Mouse (Mus musculus): ENCODE measurements around the gene Cltc.
A peak's percentile ranks its signal among the peaks of the same experiment; 100 is the strongest.

The Cltc gene

DNA sequence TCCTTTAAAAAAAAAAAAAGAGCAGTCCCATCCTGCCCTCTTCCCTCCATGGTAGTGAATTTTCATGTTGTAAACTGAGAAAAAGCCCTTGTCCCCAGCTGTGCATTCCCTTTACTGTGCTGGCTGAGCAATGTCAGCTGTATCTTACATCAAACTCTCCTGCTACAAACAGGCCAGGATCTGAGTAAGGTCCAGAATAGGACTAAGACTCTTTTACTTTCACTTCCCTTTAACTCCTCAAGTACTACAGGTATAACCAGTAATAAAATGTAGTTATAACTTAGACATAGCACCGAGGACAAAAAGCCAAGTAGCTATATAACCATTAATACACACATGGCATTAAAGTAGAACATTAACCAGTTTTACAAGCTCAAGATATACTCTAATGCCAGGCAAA, 18.4 kb downstream of the Cltc start:
- no peak for DNase-seq (ENCODE audit: low read depth, low spot score)

DNA sequence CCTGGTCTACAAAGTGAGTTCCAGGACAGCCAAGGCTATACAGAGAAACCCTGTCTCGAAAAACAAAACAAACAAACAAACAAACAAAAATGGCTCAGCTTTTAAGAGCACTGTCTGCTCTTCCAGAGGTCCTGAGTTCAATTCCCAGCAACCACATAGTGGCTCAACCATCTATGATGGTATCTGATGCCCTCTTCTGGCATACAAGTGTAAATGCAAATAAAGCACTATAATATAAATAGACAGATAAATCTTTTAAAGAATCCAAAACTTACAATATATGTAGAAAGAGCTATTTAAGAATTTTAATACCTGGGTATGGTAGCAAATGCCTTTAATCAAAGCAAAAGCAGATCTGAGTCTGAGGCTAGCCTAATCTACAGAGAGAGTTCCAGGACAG, 19.1 kb downstream of the Cltc start:
- peak; percentile 41 for DNase-seq (ENCODE audit: low read depth, low spot score)

DNA sequence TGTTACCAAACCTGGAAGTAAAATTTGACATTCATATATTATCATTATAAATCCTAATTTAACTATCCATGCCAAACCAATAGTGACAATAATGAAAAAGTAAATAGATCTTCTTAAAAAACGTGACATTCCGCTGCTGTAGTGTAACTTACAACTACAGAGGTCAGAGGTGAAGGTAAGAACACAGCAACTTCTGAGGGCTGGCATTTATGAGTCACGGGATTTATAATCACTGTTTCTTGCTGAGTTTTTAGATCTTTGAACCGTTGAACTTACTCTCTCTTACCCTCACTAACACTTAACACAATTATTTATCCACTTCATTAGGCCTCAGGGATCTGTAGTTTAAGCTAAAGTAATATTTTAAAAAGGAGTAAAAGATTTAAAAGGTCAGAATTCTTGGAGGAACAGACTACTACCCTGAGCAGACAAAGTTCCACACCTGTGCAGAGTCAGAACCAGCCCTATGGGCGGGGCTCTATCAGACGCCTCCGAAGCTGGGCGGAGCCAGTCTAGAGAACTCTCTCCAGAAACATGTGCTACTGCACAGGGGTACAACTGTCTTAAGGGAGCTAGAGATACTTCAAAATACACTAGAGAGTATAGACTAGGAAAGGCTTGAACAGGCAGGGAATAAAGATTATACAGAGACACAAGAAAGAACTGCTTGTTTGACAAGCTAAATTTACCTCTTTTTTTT, 19.9 kb downstream of the Cltc start:
- peak; percentile 72 for DNase-seq (ENCODE audit: low read depth, low spot score)

DNA sequence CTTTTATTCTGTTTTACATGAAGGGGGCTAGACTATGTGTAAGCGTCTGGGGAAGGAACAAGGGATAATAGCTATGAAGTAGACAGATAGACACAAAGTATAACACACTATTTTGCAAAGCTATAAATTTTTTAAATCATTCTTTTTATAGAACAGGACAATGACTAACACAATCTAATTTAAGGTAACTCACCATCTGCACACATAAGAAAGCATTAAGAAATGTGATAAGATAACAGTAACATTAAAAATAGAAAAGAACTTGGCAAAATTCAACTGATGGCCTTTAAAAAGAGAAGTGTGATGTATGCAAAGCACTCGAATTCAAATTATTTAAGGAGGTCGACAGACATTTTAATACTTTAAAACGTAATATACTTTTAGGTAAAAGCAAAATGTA, 22.4 kb downstream of the Cltc start:
- no peak for DNase-seq (ENCODE audit: low read depth, low spot score)

DNA sequence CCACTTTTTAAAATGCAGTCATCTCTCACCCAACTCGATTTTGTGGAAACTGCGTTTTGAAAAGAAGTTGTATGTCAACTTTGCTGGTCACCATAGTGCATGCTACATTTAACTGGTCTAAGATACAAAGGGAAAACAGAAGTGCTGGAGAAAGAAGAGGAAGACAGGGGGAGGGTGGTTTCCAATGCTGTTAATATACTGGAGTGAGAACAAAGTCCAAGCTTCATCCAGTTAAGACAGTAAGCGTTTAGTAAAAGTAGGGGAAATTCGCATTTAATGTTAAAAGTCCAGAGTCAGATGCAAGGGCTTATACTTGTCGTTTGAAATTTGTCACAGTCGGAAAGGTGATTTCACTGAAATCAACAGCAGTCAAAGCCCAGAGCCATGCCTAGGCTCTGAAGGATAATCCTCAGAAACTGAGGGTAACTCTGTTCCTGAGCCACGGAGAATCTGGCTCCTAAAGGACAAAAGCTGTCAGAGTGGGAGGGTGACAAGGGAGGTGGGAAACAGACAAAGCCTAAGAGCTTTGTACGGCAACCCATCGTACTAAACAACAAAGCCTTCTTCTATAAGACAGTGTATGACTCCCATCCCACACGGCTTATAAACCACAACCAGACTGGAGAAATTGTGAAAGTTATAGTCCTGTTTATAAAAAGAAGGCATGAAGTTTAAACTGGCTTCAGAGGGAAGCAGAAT, 23.0 kb downstream of the Cltc start:
- DNase-seq (ENCODE audit: low read depth, low spot score) = no peak

DNA sequence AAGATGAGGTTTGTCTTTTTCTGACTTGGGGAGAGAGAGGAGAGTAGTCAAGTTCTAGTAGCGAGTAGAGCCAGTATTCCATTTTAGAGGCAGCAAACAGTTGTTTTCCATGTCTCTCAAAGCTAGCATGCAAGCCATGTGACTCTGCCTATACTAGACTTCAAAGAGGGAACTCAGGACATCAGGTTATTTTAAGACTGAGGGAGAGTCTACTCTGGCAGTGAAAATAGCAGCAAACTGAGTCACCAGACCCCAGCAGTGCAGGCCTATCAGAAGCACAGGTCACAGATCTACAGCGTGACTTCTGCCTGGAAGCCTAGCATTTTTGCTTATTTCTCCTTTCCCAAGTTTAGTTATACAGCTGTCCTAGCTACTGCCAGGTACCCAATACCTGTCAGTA, 25.9 kb downstream of the Cltc start:
- DNase-seq (ENCODE audit: low read depth, low spot score) = no peak

DNA sequence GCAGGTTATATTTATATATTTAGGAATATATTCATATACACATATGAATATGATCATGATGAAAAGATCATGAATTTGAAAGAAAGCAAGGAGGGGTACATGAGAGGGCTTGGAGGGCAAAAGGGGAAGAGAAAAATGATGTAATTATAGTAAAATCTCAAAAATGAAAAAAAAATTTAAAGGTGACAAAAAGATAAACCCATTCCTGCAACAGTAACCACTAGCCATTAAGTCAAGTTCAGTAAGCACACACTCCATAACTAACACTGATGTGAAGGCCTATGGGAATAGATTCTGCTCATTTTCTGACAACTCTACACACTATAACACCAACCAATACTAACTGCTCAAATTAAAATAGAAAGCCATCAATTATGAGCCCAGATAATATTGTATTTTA, 31.8 kb downstream of the Cltc start:
- no peak for DNase-seq (ENCODE audit: low read depth, low spot score)

DNA sequence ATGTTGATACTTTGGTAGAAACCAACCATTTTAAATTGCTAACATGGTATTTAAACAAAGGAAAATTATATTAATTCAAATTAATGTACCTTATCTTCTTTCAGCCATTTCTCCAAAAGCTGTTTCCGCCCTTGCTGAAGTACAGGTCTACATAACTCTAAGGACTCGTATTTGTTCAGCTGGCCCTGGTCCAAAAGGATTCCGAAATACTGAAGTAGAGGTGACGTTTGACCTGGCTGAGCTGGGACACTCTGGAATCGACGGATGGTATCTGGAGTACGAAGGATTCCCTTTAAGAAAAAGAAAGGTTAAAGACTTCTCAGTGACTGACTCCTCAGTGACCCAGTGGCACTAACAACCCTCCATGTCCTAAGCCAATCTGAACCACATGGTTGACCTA, 32.4 kb downstream of the Cltc start:
- DNase-seq (ENCODE audit: low read depth, low spot score) = no peak

DNA sequence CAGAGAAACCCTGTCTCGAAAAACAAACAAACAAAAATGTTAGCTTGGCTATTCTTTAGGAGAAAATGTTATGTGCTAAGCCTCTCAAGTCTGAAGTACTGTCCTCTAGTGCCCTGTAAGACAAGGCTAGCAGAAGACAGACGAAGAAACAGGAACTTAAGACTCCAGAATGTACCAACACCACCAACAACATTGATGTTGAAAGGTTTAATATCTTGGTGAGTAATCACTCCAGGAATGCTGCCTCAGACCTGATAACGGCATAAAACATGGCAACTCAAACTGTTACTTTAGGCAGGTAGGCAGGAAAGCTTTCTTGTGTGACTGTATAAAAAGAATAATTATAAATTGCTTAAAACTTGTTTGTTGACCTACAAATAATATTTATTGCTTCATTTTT, 33.4 kb downstream of the Cltc start:
- DNase-seq (ENCODE audit: low read depth, low spot score) = no peak

DNA sequence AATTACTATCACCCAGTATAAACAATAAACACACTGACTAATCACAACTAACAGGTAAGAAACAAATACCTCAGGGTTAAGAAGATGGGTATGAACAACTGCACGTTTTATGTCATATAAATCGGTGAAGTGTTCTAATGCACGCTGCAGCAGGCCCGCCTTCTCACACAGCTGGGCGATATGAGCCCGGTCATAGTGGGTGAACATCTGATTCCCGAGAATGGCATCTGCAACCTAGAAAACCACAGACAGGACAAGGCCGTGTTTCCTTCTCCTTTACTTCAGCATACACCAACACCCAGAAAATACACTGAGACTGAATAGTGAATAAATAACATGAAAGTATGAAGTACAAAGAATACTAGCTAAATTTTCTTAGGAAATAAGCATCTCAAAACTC, 38.0 kb downstream of the Cltc start:
- DNase-seq (ENCODE audit: low read depth, low spot score) = no peak

DNA sequence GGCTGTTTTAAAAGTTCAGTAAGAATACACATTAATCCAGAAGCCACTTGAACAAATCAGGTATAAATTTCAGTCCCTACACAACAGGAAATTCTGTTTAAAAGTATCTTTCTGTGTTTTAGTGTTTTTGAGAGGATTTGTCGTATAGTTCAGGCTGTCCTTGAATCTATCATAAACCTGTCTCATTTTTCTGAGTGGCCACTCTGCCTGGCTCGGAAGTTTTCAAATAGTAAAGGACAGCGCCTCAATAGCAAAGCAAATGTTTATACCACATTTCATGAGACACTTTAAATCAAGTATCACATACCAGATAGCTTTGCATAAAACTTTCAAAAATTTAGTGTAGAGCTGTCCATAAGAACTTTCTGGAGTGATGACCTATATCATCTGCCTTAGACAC, 39.0 kb downstream of the Cltc start:
- no peak for DNase-seq (ENCODE audit: low read depth, low spot score)

DNA sequence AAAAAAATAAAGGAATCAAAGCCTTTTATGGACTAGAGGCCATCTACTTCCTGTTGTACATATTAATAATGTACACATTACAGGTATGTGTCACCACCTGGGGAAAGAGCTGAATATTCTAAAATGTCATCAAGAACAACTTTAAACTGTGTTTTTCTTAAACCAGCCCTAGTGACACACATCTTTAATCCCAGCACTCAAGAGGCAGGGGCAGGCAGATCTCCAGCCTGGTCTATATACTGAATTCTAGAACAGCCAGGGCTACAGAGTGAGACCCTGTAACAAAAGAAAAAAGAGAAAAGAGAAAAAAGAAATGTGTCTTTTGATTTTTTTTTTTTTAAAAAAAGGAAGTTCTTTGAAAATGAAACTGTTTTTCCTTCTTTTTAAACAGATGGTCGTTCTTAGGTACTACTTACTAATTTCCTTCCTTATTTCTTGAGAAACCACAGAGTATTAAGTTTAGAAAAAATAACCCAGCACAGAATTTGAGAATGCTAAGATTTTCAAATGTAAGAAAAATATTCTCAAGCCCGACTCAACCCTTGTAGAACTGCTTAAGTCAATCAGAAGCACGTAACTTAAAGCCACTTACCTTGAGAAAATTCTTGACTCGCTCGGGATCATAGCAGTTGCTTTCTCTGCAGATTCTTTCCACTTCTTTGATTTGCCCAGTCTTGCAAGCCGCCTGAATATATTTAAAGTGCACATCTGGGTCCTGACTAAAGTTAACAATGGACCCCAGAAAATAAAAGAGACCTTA, 39.9 kb downstream of the Cltc start:
- DNase-seq (ENCODE audit: low read depth, low spot score) = no peak

DNA sequence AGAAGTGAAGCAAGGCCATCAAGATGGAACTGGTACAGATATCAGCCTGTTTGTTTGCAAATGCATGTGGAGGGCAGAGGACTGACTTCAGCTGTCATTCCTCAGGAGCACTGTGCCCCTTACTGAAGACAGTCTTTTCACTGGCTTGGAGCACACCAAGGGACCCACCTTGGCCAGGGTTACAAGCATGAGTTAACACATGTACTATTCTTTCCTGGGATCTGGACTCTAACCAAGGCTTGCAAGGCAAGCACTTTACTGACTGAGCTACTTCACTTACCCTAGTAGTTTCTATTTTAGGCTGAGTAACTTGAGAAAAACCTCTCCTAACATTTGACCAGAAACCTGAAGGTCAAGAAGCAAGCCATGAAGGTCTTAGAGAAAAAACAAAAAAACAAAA, 42.8 kb downstream of the Cltc start:
- DNase-seq (ENCODE audit: low read depth, low spot score) = no peak

DNA sequence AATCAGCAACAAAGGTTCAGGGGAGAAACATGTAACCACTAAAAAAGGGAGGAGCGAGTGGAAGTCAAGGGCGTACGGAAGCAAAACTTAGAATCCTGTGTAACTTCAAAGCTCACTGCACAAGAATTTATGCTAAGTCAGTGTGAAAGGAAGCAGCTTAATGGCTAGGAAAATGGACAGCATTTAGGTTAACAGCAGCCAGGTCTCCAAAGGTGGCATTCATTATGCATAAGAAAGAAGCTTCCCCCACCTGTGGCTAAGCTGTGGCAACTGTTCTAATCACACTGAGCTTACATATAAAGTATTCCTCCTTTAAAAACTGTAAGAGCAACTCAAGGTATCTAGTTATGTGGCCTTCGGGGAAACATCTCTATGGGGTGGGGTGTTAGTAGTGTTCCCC, 56.2 kb downstream of the Cltc start:
- peak; percentile 98 for DNase-seq (ENCODE audit: low read depth, low spot score)

DNA sequence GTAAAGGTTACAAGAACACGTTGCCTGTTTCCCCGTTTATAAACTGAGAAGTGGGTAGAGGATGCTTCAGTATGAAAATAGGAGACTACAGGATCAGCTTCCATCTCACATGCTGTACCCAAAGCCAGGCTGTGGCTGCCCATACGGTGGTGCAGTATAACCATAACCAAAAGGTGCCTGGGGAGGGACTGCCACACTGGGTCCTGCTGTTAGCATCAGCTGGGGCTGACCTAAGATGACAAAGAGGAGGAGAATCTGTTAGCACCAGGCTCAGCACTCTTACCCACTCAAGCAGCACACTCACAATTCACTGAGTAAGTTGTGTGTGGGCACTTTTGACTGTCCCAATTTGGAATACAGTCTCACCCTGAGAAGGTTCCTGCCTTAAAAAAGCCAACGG, 61.9 kb downstream of the Cltc start:
- no peak for DNase-seq (ENCODE audit: low read depth, low spot score)

DNA sequence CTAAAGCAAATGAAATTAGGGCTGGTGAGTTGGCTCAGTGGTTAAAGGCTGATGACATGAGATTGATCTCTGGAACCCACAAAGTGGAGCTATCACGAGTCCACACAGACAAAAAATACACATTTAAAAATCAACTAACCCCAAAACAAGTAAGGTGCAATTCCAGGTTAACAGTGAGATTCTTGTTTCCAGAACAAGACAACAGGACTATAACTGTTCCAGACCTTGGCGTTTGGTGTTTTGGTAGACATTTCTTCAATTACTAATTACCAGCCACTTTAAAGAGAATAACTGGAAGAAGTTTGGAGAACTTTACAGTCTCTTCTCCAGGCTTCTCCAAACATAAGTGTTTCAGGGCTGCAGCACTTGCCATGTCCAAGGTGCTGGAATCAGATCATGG, 64.8 kb downstream of the Cltc start:
- DNase-seq (ENCODE audit: low read depth, low spot score) = no peak

DNA sequence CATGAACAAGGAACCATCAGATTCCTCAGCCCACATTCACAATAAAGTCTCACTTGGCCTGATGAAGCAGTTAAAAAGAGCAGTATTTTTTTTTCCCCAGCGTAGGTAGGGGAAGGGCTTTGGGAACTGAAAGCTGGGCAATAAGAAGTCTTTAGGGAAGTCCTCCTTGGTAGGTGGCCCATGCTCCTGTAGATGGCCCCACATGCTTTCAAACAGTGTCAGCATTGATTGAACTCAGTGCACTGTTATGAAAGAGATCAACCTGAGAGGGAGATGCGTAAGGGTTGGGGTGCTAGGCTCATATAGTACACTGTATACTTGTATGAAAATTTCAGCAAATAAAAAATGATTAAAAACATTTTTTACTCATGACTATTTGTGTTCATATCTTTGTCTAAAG, 65.4 kb downstream of the Cltc start:
- DNase-seq (ENCODE audit: low read depth, low spot score) = no peak

DNA sequence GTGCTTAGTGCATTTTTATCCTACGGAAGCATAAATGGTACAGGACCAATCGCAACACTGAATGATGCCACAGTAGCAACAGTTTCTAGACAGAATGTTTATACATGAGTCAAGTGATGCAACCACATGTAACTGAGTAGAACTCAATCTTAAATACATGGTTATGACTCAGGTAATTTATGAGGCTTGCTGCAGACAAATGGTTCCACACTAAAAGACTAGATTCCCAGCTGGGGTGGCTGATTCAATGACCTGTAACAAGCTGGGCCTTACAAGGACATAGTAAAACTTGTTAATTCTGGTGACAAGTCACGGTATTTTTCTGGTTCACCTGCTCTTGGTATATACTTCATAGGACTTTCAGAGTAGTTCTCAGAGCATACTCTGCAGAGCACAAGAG, 65.9 kb downstream of the Cltc start:
- DNase-seq (ENCODE audit: low read depth, low spot score) = no peak

DNA sequence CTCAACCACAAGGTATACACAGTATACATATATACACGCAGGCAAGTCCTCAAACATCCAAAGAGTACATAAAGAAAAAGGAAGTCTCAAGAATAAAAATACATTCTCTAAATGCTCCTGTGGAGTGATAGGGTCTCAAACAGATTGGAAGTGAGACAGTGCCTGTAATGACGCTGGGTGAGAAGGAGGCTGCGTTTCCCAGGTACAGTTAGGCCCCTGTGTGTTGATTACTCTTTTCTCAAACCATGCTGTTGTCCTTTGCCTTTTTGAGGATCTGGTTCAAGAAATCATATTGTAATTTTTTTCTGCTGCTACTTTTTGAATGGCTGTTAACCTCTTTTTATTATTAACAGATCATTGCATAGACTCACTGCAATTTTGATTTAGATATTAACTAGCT, 67.0 kb downstream of the Cltc start:
- DNase-seq (ENCODE audit: low read depth, low spot score) = no peak

DNA sequence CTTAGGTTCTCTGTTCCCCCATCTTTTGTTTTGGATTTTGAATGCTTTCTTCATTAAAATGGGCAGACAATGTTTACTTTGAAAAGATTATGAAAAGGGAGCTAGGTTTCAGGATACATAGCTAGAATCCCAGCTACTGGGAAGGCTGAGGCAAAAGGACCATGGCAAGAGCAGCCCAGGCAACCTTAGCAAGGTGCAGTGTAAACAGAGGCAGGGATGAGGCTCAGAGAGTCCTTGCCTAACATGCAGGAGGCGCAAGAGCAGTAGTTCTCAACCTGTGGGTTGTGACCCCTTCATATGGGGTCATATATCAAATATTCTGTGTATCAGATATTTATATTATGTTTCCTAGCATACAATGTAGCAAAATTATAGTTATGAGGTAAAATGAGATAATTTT, 72.0 kb downstream of the Cltc start:
- no peak for DNase-seq (ENCODE audit: low read depth, low spot score)

DNA sequence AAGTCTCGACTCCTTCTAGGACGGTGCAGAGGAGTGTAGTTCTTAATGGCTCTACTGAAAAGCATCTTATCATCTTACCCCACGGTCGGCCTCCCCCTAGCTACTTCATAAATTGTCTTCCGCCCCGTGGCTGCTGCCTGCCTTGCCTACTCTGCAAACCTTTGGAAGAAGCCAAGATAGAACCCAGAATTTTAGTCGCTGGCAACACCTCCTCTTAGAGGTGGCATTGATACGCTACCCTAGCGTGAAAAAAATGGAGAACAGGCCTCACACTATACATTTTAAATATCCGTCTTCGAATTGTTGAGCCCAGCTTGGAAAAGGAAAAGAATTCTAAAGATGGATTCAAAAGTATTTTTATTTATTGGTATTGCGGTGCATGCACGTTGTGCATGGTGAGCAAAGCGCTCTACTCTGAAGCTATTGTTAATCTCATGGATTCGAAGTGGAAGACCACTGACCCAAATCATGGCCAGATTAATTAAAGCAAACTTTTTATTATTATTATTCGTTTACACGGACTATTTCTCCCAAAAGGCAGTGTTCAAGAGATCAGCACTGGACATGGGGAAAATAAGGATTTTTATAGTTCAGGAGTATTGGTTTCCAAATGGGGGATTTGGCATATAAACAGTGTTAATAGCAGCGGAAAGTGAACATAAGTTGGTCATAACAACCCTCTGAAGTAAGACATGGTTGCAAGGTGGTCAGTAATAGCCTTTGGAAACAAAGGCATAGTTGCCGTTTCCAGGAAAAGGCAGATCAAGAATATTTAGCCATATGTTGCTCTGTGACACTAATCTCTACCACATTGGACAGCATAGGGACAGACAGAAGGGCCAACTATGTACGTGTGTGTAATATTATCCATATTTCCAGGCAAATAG, 73.0 kb downstream of the Cltc start:
- DNase-seq (ENCODE audit: low read depth, low spot score) = no peak
